Mouse (Mus musculus) urinary bladder, adult 18-20 months (tissue): ENCODE data around the gene Gm815.

Experiments
- DNase-seq, 2 experiments: peaks; one replicate each; pipeline ENCODE4 v3.0.0; 2022; ENCODE audit warnings: low spot score in 2 of 2, mixed read lengths in 2 of 2

Gm815 gene

DNA sequence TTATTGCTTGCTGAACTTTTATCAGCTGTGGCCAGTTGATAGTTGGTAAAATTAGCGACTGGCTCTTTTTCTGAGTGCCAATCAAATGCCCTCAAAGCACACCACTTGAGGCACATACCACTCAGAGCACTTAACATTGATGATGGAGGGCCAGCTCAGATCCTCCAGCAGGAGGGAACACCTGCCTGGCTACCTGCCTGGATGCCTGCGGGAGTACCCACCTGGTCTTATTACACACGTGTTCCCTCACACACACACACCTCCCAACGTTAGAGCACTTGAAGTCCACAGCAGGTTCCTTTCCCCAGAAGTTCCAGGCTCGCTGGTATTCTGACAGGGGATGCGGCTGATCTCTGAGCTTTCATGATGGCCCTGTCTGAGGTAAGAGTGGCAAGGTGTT is at the start of gene Gm815:
Gene Gm815 (plus strand): TSS at position 266 of the 400 bp plus-strand sequence.
- DNase-seq, result no peak

DNA sequence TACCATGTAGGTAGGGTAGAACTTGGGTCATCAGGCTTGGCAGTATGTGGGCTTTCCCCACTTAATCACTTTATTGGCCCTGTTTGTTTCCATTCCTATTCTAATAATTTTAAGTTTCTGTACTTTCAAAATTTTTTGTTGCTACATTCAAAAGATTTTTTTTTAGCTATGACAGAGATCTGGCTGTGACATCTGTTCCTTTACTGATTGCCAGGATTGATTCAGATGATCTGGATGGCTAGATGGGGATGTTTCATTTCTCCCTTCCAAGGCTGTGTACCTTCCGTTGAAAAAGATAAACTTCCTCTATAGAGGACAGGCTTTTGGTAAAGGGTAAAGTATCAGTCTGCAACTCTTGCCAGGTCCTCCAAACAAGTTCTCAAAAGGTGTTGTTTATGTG is 48.1 kb upstream of the Gm815 start:
- DNase-seq, result no peak

DNA sequence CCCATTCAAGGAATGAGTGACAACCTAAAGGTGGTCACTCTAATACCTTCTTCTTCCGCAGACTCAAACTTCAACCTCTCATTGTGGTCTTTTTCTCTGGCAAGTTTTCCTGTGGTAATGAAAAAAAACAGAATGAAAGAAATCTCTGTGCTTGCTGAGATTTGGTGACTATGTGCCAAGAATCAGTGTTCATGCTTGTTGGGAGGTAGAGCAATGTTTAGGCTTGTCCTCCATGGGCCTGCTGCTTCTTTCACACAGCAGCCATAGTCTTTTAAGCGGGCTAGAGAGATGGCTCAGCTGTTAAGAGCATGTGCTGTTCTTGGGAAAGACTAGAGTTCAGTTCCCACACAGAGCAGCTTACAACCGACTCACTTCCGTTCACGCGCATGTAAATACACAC is 41.8 kb upstream of the Gm815 start:
- DNase-seq, result no peak

- DNase-seq, result no peak
Measured at GRCm38 (mm10) chr19:26844813-26845212, 40.9 kb upstream of the Gm815 start.

DNA sequence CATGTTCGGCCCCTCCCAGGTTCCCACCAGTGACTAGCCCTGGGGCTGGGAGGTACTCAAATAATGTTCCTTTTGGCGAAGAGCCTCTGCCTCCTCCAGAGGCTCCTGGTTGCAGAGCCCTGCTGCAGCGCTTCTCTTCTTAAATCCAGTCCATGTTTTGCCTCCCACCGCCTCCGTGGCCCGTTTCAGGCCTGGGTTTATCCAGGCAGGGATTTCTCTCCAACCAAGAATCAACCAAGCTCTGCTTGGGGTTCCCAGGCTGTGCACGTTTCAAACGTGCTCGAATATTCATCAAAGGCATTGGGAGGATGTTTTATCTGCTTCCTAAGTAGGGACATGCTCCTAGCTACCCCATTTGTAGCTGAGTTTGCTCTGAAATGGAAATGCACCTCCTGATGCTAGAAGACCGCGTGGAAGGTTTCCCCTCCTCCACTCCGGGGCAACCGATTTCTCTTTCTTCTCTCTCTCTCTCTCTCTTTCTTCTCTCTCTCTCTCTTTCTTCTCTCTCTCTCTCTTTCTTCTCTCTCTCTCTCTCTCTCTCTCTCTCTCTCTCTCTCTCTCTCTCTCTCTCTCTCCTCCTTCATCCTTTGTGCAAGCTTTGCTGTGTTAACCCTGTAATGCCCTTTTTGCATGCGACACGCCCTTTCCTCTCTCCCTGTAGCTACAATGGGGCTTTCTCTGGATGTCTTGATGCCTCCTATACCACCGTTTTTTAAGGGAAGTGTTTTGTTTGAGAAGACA is 40.2 kb upstream of the Gm815 start:
- DNase-seq, result peak; percentile 49 to 68

DNA sequence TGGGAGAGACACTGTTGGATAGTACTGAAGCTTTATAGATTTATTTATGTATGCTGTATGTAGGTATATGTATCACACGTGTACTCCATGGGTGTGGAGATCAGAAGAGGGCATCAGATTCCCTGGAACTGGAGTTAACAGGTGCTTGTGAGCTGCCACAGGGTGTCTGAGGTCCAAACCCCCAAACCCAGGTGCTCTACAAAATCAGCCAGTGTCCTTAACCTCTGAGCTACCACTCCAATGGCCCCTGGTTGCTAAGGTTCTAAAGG is 39.7 kb upstream of the Gm815 start:
- no peak for DNase-seq

DNA sequence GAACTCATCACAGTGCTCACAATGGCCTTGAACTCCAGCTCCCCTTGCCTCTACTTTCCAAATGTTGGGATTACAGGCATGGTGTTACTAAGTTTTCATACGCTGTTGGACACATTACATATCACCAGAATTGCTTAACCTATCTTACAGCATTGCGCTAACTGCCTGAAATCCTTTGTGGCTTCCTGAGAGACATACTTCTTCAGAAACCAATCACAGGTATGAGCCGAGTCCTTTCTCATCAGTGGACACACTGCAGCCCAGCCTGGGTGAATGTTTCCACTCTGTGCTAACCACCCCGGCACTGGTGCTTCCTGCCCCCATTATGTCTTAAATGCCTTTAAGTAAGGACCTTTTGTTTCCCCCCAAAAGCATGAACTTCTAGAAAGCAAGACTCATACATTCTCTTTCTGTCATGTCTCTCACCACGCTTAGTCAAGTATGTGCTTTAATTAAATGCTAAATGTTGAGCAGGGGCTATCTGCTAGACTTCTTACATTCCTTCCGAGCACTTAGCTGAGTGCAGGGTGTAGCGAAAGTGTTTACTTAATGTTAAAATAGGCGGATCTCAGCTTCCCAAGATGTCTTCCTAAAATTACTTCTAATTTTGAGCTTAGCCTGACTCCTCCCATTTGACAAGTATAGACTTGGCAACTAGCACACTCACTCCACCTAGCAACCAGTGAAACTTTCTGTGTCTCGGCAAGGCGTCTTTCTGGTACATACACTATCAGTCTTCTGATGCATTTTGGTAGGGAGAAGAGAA is 34.5 kb upstream of the Gm815 start:
- no peak for DNase-seq

DNA sequence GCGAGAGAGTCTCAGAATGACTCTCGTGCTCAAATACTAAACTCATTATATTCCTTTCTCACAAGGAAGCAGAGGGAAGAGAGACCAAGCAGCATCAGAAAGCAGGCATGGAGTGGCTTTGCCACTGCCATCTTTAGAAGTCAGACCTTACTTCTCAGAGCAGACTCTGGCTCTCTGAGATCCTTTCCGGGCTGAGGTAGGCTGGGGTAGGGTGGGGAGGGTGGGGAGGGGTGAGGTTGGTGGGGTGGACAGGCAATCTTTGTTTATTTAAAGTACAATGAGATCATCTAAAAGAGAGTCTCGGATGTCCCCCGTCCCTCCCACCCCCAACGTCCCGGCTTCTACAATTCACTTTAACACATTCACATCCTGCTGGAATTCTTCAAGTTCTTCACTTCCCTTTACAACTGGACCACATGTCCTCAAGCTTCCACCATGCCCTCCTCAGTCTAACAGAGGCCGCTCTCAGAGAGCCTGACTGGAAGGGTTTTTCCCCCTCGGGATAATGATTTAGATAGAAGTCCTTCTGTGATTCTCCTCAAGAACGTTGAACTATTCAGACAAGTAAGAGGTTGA is 33.3 kb upstream of the Gm815 start:
- DNase-seq, result no peak

DNA sequence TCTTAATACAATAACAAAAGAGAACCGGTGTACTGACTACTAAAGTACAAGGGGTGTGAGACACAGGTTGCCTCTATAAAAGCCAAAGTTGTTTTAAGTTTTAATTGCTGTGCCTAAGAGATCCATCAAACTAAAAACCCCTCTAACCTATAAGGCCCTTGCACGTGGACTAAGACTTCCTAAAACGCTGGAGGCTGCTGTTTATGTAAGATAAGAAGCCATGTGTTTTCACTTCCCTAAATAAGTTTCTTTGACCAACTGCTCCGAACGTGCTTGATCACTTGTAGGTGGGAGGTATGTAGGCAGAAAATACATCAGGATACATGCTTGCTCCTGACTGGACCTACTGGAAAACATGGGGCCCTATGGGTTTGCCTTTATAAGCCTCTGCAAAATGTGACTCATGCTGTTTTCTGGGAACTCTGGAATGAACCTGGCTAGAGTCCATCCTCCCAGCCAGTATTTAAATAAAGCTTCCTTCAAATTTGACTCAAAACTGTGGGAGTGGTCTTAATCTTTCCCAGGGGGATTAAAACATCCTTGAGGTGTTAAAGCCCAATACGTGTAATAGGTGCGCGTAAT is 31.9 kb upstream of the Gm815 start:
- no peak for DNase-seq

GRCm38 (mm10) chr19:26854661-26855060 is 31.0 kb upstream of the Gm815 start:
- DNase-seq, result no peak

DNA sequence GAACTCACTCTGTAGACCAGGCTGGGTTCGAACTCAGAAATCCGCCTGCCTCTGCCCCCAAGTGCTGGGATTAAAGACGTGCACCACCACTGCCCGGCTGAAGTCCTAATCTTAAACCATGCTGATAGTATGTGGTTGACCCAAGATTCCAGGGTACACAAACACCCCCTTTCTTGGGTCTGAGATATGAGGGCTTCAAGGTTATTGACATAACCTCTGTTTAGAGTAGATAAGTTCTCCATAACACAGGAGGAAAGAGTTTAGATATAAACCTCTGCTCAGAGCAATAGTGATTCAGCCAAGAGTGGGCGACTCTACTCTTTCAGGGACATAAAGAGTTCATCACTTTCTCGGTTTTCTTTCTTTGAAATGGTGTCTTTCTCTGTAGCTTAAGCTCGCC is 30.5 kb upstream of the Gm815 start:
- DNase-seq, result no peak

- DNase-seq, result no peak
Measured at GRCm38 (mm10) chr19:26858427-26859194, 27.1 kb upstream of the Gm815 start.

- DNase-seq, result no peak
Measured at GRCm38 (mm10) chr19:26859195-26859570, 26.5 kb upstream of the Gm815 start.

DNA sequence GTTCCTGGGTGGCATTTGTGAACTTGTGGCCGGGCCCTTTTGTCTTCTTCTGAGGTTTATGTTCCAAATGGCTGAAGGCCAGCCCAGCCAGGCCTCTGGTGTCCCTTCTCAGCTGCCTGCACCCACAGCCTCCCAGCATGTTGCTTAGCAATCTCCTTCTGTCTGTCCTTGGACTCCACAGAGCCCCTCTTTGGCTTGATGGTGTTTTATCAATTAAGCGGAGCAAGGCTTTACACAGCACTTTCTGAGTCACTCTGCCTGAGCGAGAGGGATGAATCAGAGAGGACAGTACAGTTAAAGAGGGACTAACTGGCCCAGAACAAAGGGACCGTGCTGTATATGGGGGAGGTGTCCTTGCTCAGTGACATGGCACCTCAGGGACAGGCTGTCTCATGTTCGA is 22.0 kb upstream of the Gm815 start:
- DNase-seq, result no peak

DNA sequence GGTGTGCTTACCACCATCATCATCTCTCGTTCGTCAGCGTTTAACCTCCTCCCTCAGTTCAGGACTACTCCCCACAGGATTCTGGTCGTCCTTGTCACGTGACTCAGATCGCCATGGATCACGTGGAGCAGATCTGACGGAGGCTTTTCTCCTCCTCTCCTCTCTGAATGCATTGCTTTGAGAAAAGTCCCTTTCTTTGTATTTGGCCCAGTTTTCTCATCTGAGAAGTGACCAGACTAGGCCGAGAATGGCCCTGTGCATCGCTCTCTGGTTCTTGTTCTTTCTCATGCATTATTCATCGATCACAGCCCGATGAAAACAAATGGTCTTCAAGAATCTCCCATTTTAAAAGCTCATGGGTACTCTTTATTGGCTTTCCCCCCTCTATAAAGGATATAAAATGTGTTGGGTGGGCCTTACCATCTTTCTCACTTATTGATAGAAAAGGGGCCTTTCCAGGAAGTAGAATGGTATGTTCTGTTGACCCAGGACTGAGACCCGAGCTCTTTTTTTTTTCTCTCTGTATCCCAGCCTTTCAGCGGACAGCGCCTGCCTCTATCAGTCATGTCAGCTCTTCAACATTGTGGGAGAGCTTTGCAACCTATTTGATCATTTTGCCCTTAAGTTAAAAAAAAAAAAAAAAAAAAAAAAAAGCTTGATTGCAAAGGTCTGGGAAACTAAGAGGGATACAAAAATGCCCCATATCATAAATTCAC is 20.5 kb upstream of the Gm815 start:
- DNase-seq, result no peak

- DNase-seq, result no peak
Measured at GRCm38 (mm10) chr19:26865736-26866135, 19.9 kb upstream of the Gm815 start.

GRCm38 (mm10) chr19:26869591-26869990 is 16.1 kb upstream of the Gm815 start:
- no peak for DNase-seq

DNA sequence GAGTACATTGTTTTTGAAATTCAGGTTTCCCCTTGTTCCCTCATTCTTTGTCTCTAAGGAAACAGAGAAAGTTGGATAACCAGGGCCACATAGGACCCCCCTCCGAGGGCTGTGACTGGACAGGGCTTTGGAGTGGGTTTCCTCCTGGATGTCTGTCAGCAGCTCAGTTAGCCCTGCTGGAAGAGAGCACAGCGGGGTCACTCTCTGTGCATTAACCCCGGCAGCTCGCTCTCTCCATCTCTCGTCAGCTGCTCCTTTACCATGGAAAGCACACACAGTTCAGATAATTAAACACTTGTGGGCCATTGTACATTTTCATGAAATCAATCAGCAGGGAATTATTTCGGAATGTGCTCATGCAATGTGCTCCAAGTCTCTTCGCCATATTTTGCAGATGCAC is 15.4 kb upstream of the Gm815 start:
- DNase-seq, result no peak

- no peak for DNase-seq
Measured at GRCm38 (mm10) chr19:26871096-26871495, 14.6 kb upstream of the Gm815 start.

DNA sequence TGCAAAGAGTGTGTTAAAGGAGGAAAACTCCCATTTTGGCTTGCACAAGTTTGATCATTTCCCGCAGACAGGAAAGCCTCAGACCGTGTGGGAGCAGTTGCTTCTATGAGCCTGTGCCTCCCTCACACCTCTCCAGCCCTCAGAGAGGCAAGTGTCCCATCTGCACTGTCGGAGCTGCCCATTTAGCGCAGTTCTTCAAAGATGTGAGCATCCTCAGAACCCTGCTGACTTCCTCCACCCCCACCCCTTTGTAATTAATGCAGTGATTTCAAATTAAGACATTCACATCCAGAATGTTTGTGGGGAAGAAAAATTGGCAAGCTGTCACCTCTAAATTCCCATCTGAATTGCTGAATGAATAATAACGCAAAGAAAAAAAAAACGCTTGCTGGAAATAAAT is 12.8 kb upstream of the Gm815 start:
- DNase-seq, result no peak

DNA sequence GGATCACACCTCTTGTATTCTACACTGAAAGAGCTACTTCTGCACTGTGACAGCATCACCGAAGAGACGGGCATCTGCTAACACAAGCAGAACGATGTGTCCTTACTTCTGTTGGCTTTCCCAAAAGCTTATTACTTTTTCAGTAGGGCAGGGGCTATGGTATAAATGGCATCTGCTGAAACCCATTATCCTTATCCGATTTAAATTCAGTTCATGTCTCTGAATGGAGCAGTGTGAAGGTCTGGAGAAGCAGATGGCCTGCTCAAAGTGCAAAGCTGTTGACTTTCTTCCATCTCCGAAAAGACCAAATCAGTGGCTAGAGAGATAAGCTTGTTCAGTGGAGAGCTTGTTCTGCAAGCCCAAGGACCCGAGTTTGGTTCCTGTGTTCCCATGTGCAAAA is 10.1 kb upstream of the Gm815 start:
- DNase-seq, result no peak
